Mouse (Mus musculus): ENCODE results near the gene Olfr138. TPM values are rescaled to one million over a fixed set of nuclear protein-coding genes. Genes with fewer than 3 reads are reported as not detected.

Gene Olfr138
- polyA plus RNA-seq (2015; fragmentation: Nextera tagmentation; extraction: Ambion mirVana), result not detected in 2 replicates

- 73% methylated on average over 1 of the region's 1 CpGs for WGBS
- Histone ChIP-seq H3K9ac (ENCODE audit: low read depth, low read length) (no peak within 1 kb of the TSS), H3K4me2 (ENCODE audit: low read length) (no peak within 1 kb of the TSS), H3K27ac (ENCODE audit: low read depth, low read length) (no peak within 1 kb of the TSS), H3K4me1 (ENCODE audit: control insufficient read depth, insufficient read depth, low read depth, low read length) (no peaks in the 10 kb centered on the region), H3K27me3 (replicated peaks; ENCODE audit: control insufficient read depth, insufficient read depth, low read length) (no peaks in the 10 kb centered on the region), H3K36me3 (ENCODE audit: control insufficient read depth, insufficient read depth, low read length) (no peaks in the 10 kb centered on the region), H3K4me3 (ENCODE audit: low read length) (no peak within 1 kb of the TSS), H3K9me3 (ENCODE audit: control insufficient read depth, low read length) (peaks cover 3% of the 10 kb centered on the region; the same call in 1 of the 2 replicates)
- no peak for ATAC-seq
These were observed at the start of gene Olfr138 for GRCm38 (mm10) chr17:38260735-38261134. TSS of gene Olfr138 (plus strand) at chr17:38261035.

GRCm38 (mm10) chr17:38307470-38307869 is 46.6 kb downstream of the Olfr138 start, which contains the start of gene Olfr137:
TSS of gene Olfr137 (minus strand) at chr17:38307570.
- Histone ChIP-seq H3K27me3 (replicated peaks; ENCODE audit: control insufficient read depth, insufficient read depth, low read length) (no peaks in the 10 kb centered on the region), H3K9me3 (ENCODE audit: control insufficient read depth, low read length) (peaks cover 4% of the 10 kb centered on the region; the same call in 1 of the 2 replicates), H3K27ac (ENCODE audit: low read depth, low read length) (no peak within 1 kb of the TSS), H3K4me1 (ENCODE audit: control insufficient read depth, insufficient read depth, low read depth, low read length) (no peaks in the 10 kb centered on the region), H3K4me3 (ENCODE audit: low read length) (no peak within 1 kb of the TSS), H3K36me3 (ENCODE audit: control insufficient read depth, insufficient read depth, low read length) (no peaks in the 10 kb centered on the region), H3K4me2 (ENCODE audit: low read length) (no peak within 1 kb of the TSS), H3K9ac (ENCODE audit: low read depth, low read length) (no peak within 1 kb of the TSS)
- no peak for ATAC-seq

Other genes with a start within 250 kb of the Olfr138 start
- gene Olfr129, start 201.0 kb upstream of the Olfr138 start, polyA plus RNA-seq (2015; fragmentation: Nextera tagmentation; extraction: Ambion mirVana), result not detected in 2 replicates
- gene Olfr130, start 197.1 kb upstream of the Olfr138 start, polyA plus RNA-seq (2015; fragmentation: Nextera tagmentation; extraction: Ambion mirVana), result not detected in 2 replicates
- not detected in 2 replicates for gene Olfr131, start 172.3 kb upstream of the Olfr138 start, polyA plus RNA-seq (2015; fragmentation: Nextera tagmentation; extraction: Ambion mirVana)
- gene Olfr132, start 126.5 kb upstream of the Olfr138 start, polyA plus RNA-seq (2015; fragmentation: Nextera tagmentation; extraction: Ambion mirVana), result not detected in 2 replicates
- gene Olfr133, start 115.8 kb upstream of the Olfr138 start, polyA plus RNA-seq (2015; fragmentation: Nextera tagmentation; extraction: Ambion mirVana), result not detected in 2 replicates
- gene Olfr134, start 89.6 kb upstream of the Olfr138 start, polyA plus RNA-seq (2015; fragmentation: Nextera tagmentation; extraction: Ambion mirVana), result not detected in 2 replicates
- not detected in 2 replicates for gene Olfr135, start 56.7 kb upstream of the Olfr138 start, polyA plus RNA-seq (2015; fragmentation: Nextera tagmentation; extraction: Ambion mirVana)
- not detected in 2 replicates for gene Olfr137, start 46.5 kb downstream of the Olfr138 start, polyA plus RNA-seq (2015; fragmentation: Nextera tagmentation; extraction: Ambion mirVana)
- gene Olfr136, start 68.8 kb downstream of the Olfr138 start, polyA plus RNA-seq (2015; fragmentation: Nextera tagmentation; extraction: Ambion mirVana), result not detected in 2 replicates
- not detected in 2 replicates for gene Esp36, start 159.2 kb downstream of the Olfr138 start, polyA plus RNA-seq (2015; fragmentation: Nextera tagmentation; extraction: Ambion mirVana)

Data from hindbrain, embryonic 16.5 days (tissue).